Mouse (Mus musculus) cerebellum, adult 2 months (tissue): Measurements from ENCODE around the gene Serpina5. TPM values are rescaled to one million over a fixed set of nuclear protein-coding genes. Genes with fewer than 3 reads are reported as not detected.

Source experiments
- DNase-seq, 2 experiments: peaks; one replicate each; pipeline ENCODE4 v3.0.0; 2021
- H3K27ac ChIP-seq: fragments of 200-500 bp; 2 replicates; pipeline ENCODE4 v1.5.1; 2012; ENCODE audit warnings: low read length, control low read depth, inconsistent platforms; ENCODE audit not compliant: insufficient read depth
- H3K27me3 ChIP-seq: fragments of 200-500 bp; 2 replicates; pipeline ENCODE4 v1.6.1; 2012; ENCODE audit warnings: inconsistent platforms, mild to moderate bottlenecking, low read length, moderate library complexity; ENCODE audit not compliant: control insufficient read depth, insufficient read depth
- H3K4me1 ChIP-seq: fragments of 200-500 bp; 2 replicates; pipeline ENCODE4 v1.6.1; 2011; ENCODE audit warnings: low read length; ENCODE audit not compliant: control insufficient read depth, insufficient read depth
- H3K4me3 ChIP-seq: fragments of 200-500 bp; replicated peaks from 2 replicates; pipeline ENCODE3; 2011; ENCODE audit warnings: mild to moderate bottlenecking, low read depth, low read length, control low read depth; ENCODE audit not compliant: insufficient read depth
- CTCF ChIP-seq: fragments of 200-500 bp; IDR thresholded peaks from 2 replicates; pipeline ENCODE4 v1.5.1; 2011; ENCODE audit warnings: low read depth, mild to moderate bottlenecking, control low read depth, low read length, moderate library complexity, borderline replicate concordance; ENCODE audit not compliant: insufficient read depth
- POLR2A ChIP-seq: fragments of 200-500 bp; IDR thresholded peaks from 2 replicates; pipeline ENCODE4 v1.6.1; 2011; ENCODE audit warnings: low read length, control low read depth, borderline replicate concordance; ENCODE audit not compliant: insufficient read depth
- WGBS: fragments of 180-500 bp; shearing (Covaris S2); methylation state at CpG from one replicate; pipeline ENCODE4 v1.1.7; 2018; 5-methylcytosine and 5-hydroxymethylcytosine counted together
- polyA plus RNA-seq: library from polyadenylated mRNA; depleted of rRNA; stranded (reverse); fragments of >200 nt; gene quantifications from 2 replicates; pipeline ENCODE4 v1.2.3, GENCODE M21; 2012

The Serpina5 gene
- polyA plus RNA-seq, 1 experiment: not detected

- no peak overlapping the region for H3K27ac ChIP-seq
- peak; percentile 41 to 47 for DNase-seq
- no peaks in the 10 kb centered on the region for H3K4me1 ChIP-seq
- no peak overlapping the region for H3K4me3 ChIP-seq
- WGBS: 25% methylated on average over 8 of the region's 8 CpGs
- no peaks in the 10 kb centered on the region for H3K27me3 ChIP-seq
- peak; percentile 64; the same call in 1 of the 2 replicates for TF ChIP-seq CTCF
- TF ChIP-seq POLR2A: no peak
Observed at GRCm38 (mm10) chr12:104066241-104066640, 34.7 kb upstream of the Serpina5 start.

GRCm38 (mm10) chr12:104067549-104067948, 33.4 kb upstream of the Serpina5 start:
- no peaks in the 10 kb centered on the region for H3K27me3 ChIP-seq

GRCm38 (mm10) chr12:104069620-104070019, 31.3 kb upstream of the Serpina5 start:
- DNase-seq: peak; percentile 55 to 67
- H3K4me3 ChIP-seq: no peak overlapping the region
- no peaks in the 10 kb centered on the region for H3K27me3 ChIP-seq
- no peak for TF ChIP-seq POLR2A
- peak; percentile 71 for TF ChIP-seq CTCF
- no peaks in the 10 kb centered on the region for H3K4me1 ChIP-seq
- WGBS: 4% methylated on average over 2 of the region's 2 CpGs
- H3K27ac ChIP-seq: no peak overlapping the region

More at GRCm38 (mm10) chr12:104067549-104067948, 33.4 kb upstream of the Serpina5 start:
- WGBS: 18% methylated on average over 4 of the region's 4 CpGs
- Histone ChIP-seq H3K4me3 (no peak overlapping the region), H3K27ac (no peak overlapping the region), H3K4me1 (no peaks in the 10 kb centered on the region)
- TF ChIP-seq POLR2A: no peak
- TF ChIP-seq CTCF: no peak
- peak; percentile 49 to 59 for DNase-seq

GRCm38 (mm10) chr12:104071708-104072107, 29.2 kb upstream of the Serpina5 start:
- TF ChIP-seq CTCF (no peak), POLR2A (no peak)
- Histone ChIP-seq H3K4me3 (no peak overlapping the region), H3K27me3 (no peaks in the 10 kb centered on the region), H3K4me1 (no peaks in the 10 kb centered on the region), H3K27ac (no peak overlapping the region)
- WGBS: 25% methylated on average over 1 of the region's 1 CpGs
- no peak for DNase-seq

GRCm38 (mm10) chr12:104072286-104072685, 28.6 kb upstream of the Serpina5 start:
- 42% methylated on average over 5 of the region's 5 CpGs for WGBS
- DNase-seq: no peak
- no peaks in the 10 kb centered on the region for H3K4me1 ChIP-seq
- H3K27ac ChIP-seq: no peak overlapping the region
- H3K27me3 ChIP-seq: no peaks in the 10 kb centered on the region
- no peak overlapping the region for H3K4me3 ChIP-seq
- TF ChIP-seq POLR2A (no peak), CTCF (no peak)

GRCm38 (mm10) chr12:104090119-104090518, 10.8 kb upstream of the Serpina5 start:
- DNase-seq: no peak
- Histone ChIP-seq H3K4me3 (no peak overlapping the region), H3K27ac (no peak overlapping the region), H3K27me3 (no peaks in the 10 kb centered on the region), H3K4me1 (no peaks in the 10 kb centered on the region)
- TF ChIP-seq POLR2A (no peak), CTCF (no peak)
- 78% methylated on average over 2 of the region's 2 CpGs for WGBS

GRCm38 (mm10) chr12:104091303-104091702, 9.6 kb upstream of the Serpina5 start:
- Histone ChIP-seq H3K4me3 (no peak overlapping the region), H3K4me1 (no peaks in the 10 kb centered on the region), H3K27ac (no peak overlapping the region), H3K27me3 (no peaks in the 10 kb centered on the region)
- TF ChIP-seq CTCF: no peak
- no peak for TF ChIP-seq POLR2A
- WGBS: 86% methylated on average over 1 of the region's 1 CpGs
- DNase-seq: no peak

GRCm38 (mm10) chr12:104105847-104106246, 4.9 kb downstream of the Serpina5 start:
- no peak overlapping the region for H3K27ac ChIP-seq
- no peak for TF ChIP-seq CTCF
- no peak for TF ChIP-seq POLR2A
- no peak for DNase-seq

More at GRCm38 (mm10) chr12:104105847-104106246, 4.9 kb downstream of the Serpina5 start:
- Histone ChIP-seq H3K27me3 (no peaks in the 10 kb centered on the region), H3K4me1 (no peaks in the 10 kb centered on the region), H3K4me3 (no peak overlapping the region)
